Mouse (Mus musculus) gastrocnemius, postnatal 25 days (tissue): ENCODE results near the gene Lrrc28. TPM values are rescaled to one million over a fixed set of nuclear protein-coding genes. Genes with fewer than 3 reads are reported as not detected.
A peak's percentile ranks its signal among the peaks of the same experiment; 100 is the strongest.

ENCODE experiments used
- DNase-seq: peaks from one replicate; pipeline ENCODE4 v3.0.0; 2022
- total RNA-seq, 2 experiments: library from RNA; stranded (reverse); gene quantifications; 1 replicate in 1 of 2; 2 replicates in 1 of 2; pipeline ENCODE4 v1.2.3; 2021

Gene Lrrc28
- total RNA-seq, 2 experiments from 2014 or later: 19.2 to 25.1 TPM

GRCm38 (mm10) chr7:67596322-67596721, 48.7 kb downstream of the Lrrc28 start:
- no peak for DNase-seq

GRCm38 (mm10) chr7:67593902-67594301, 51.2 kb downstream of the Lrrc28 start:
- DNase-seq: no peak

GRCm38 (mm10) chr7:67592670-67593069, 52.4 kb downstream of the Lrrc28 start:
- no peak for DNase-seq

- DNase-seq: no peak
Observed at GRCm38 (mm10) chr7:67588743-67589142, 56.3 kb downstream of the Lrrc28 start.

- no peak for DNase-seq
Observed at GRCm38 (mm10) chr7:67586479-67586878, 58.6 kb downstream of the Lrrc28 start.

GRCm38 (mm10) chr7:67583852-67584251, 61.2 kb downstream of the Lrrc28 start:
- no peak for DNase-seq

- no peak for DNase-seq
Observed at GRCm38 (mm10) chr7:67578783-67579482, 66.1 kb downstream of the Lrrc28 start.

GRCm38 (mm10) chr7:67578044-67578443, 67.0 kb downstream of the Lrrc28 start:
- DNase-seq: no peak

- peak; percentile 27 for DNase-seq
Observed at GRCm38 (mm10) chr7:67566510-67567237, 78.4 kb downstream of the Lrrc28 start.

GRCm38 (mm10) chr7:67565132-67565531, 79.9 kb downstream of the Lrrc28 start:
- no peak for DNase-seq

GRCm38 (mm10) chr7:67562176-67562575, 82.9 kb downstream of the Lrrc28 start:
- DNase-seq: peak; percentile 65

GRCm38 (mm10) chr7:67559486-67559885, 85.6 kb downstream of the Lrrc28 start:
- no peak for DNase-seq

- DNase-seq: no peak
Observed at GRCm38 (mm10) chr7:67558230-67558629, 86.8 kb downstream of the Lrrc28 start.

GRCm38 (mm10) chr7:67554863-67555262, 90.2 kb downstream of the Lrrc28 start:
- no peak for DNase-seq

- no peak for DNase-seq
Observed at GRCm38 (mm10) chr7:67551242-67551641, 93.8 kb downstream of the Lrrc28 start.

- DNase-seq: peak; percentile 83
Observed at GRCm38 (mm10) chr7:67549073-67549561, 96.0 kb downstream of the Lrrc28 start.

- no peak for DNase-seq
Observed at GRCm38 (mm10) chr7:67548599-67549041, 96.4 kb downstream of the Lrrc28 start.

- DNase-seq: no peak
Observed at GRCm38 (mm10) chr7:67546282-67546681, 98.8 kb downstream of the Lrrc28 start.

GRCm38 (mm10) chr7:67544586-67544985, 100.5 kb downstream of the Lrrc28 start:
- no peak for DNase-seq

GRCm38 (mm10) chr7:67543641-67544040, 101.4 kb downstream of the Lrrc28 start:
- DNase-seq: no peak

GRCm38 (mm10) chr7:67536588-67537372, 108.3 kb downstream of the Lrrc28 start:
- DNase-seq: no peak

- no peak for DNase-seq
Observed at GRCm38 (mm10) chr7:67535941-67536340, 109.1 kb downstream of the Lrrc28 start.

- no peak for DNase-seq
Observed at GRCm38 (mm10) chr7:67530981-67531380, 114.1 kb downstream of the Lrrc28 start.
